Mouse (Mus musculus): ENCODE results near the gene Rpl4. TPM values are rescaled to one million over a fixed set of nuclear protein-coding genes. Genes with fewer than 3 reads are reported as not detected.
"Not testable (repeated sequence)": the region's sequence is repeated elsewhere in the genome, so short reads cannot be mapped to it uniquely, and the experiment has no call there.

Rpl4 gene
- polyA plus RNA-seq, 1 experiment, result 1,255 TPM

- no peak for DNase-seq (ENCODE audit: low spot score)
Measured at GRCm38 (mm10) chr9:64198068-64198762, 25.0 kb downstream of the Rpl4 start.

- DNase-seq (ENCODE audit: low spot score), result not testable (repeated sequence)
Measured at GRCm38 (mm10) chr9:64198763-64199418, 25.7 kb downstream of the Rpl4 start.

GRCm38 (mm10) chr9:64199897-64200296 is 26.7 kb downstream of the Rpl4 start:
- DNase-seq (ENCODE audit: low spot score), result no peak

GRCm38 (mm10) chr9:64202331-64202730 is 29.2 kb downstream of the Rpl4 start:
- no peak for DNase-seq (ENCODE audit: low spot score)

- no peak for DNase-seq (ENCODE audit: low spot score)
Measured at GRCm38 (mm10) chr9:64202866-64203265, 29.7 kb downstream of the Rpl4 start.

GRCm38 (mm10) chr9:64207509-64208084 is 34.4 kb downstream of the Rpl4 start:
- no peak for DNase-seq (ENCODE audit: low spot score)

GRCm38 (mm10) chr9:64214452-64214851 is 41.3 kb downstream of the Rpl4 start:
- no peak for DNase-seq (ENCODE audit: low spot score)

- DNase-seq (ENCODE audit: low spot score), result no peak
Measured at GRCm38 (mm10) chr9:64216090-64216489, 42.9 kb downstream of the Rpl4 start.

- DNase-seq (ENCODE audit: low spot score), result no peak
Measured at GRCm38 (mm10) chr9:64216641-64217040, 43.5 kb downstream of the Rpl4 start.

- DNase-seq (ENCODE audit: low spot score), result no peak
Measured at GRCm38 (mm10) chr9:64217887-64218286, 44.7 kb downstream of the Rpl4 start.

GRCm38 (mm10) chr9:64219305-64219704 is 46.1 kb downstream of the Rpl4 start:
- no peak for DNase-seq (ENCODE audit: low spot score)

GRCm38 (mm10) chr9:64219772-64220420 is 46.7 kb downstream of the Rpl4 start:
- DNase-seq (ENCODE audit: low spot score), result no peak

GRCm38 (mm10) chr9:64220603-64221002 is 47.4 kb downstream of the Rpl4 start:
- DNase-seq (ENCODE audit: low spot score), result no peak

- no peak for DNase-seq (ENCODE audit: low spot score)
Measured at GRCm38 (mm10) chr9:64221480-64221879, 48.3 kb downstream of the Rpl4 start.

GRCm38 (mm10) chr9:64222098-64222497 is 48.9 kb downstream of the Rpl4 start:
- DNase-seq (ENCODE audit: low spot score), result no peak

- no peak for DNase-seq (ENCODE audit: low spot score)
Measured at GRCm38 (mm10) chr9:64225805-64226204, 52.6 kb downstream of the Rpl4 start.

- no peak for DNase-seq (ENCODE audit: low spot score)
Measured at GRCm38 (mm10) chr9:64227736-64228135, 54.6 kb downstream of the Rpl4 start.

Other genes with a start within 250 kb of the Rpl4 start
- 20.6 and 21.8 TPM in 2 replicates for gene Smad6, start 151.3 kb upstream of the Rpl4 start, polyA plus RNA-seq (2012; rRNA removed)
- 0.38 and 1.3 TPM in 2 replicates for gene Lctl, start 56.2 kb upstream of the Rpl4 start, polyA plus RNA-seq (2012; rRNA removed)
- 5.5 and 5.6 TPM in 2 replicates for gene Zwilch, start 271 bp upstream of the Rpl4 start, polyA plus RNA-seq (2012; rRNA removed)
- gene Snapc5, start 5.9 kb downstream of the Rpl4 start, polyA plus RNA-seq (2012; rRNA removed), result 39.5 and 46.3 TPM in 2 replicates
- gene Uchl4, start 61.8 kb downstream of the Rpl4 start, polyA plus RNA-seq (2012; rRNA removed), result 0.27 and 0.39 TPM in 2 replicates
- 63.7 and 67.4 TPM in 2 replicates for gene Map2k1, start 80.3 kb downstream of the Rpl4 start, polyA plus RNA-seq (2012; rRNA removed)
- gene Tipin, start 108.2 kb downstream of the Rpl4 start, polyA plus RNA-seq (2012; rRNA removed), result 39.2 and 43.9 TPM in 2 replicates
- 20.2 and 21.5 TPM in 2 replicates for gene Dis3l, start 167.9 kb downstream of the Rpl4 start, polyA plus RNA-seq (2012; rRNA removed)
- 0.17 and 0.22 TPM in 2 replicates for gene Megf11, start 212.3 kb downstream of the Rpl4 start, polyA plus RNA-seq (2012; rRNA removed)